Mouse (Mus musculus) liver, postnatal 0 days (tissue): ENCODE data around the gene Tubb1. TPM values are rescaled to one million over a fixed set of nuclear protein-coding genes. Genes with fewer than 3 reads are reported as not detected.

ENCODE experiments used
- ATAC-seq: fragments of 200-750 bp; cut with Nextera tagmentation; 2 replicates; pipeline ENCODE4 v1.8.0; 2017; ENCODE audit warnings: mild to moderate bottlenecking, moderate library complexity
- DNase-seq: peaks from one replicate; pipeline ENCODE4 v3.0.0-alpha.2; 2016
- H3K27ac ChIP-seq: fragments of 300-500 bp; sonication (generic); 2 replicates; pipeline ENCODE4 v1.5.1; 2014; ENCODE audit warnings: antibody characterized with exemption, moderate library complexity, mild to moderate bottlenecking, low read depth
- H3K27me3 ChIP-seq: fragments of 300-500 bp; sonication (generic); 2 replicates; pipeline ENCODE4 v1.6.1; 2014; ENCODE audit warnings: low read length, control low read depth, mixed read lengths; ENCODE audit not compliant: insufficient read depth
- H3K36me3 ChIP-seq: fragments of 300-500 bp; sonication (generic); replicated peaks from 2 replicates; pipeline ENCODE4 v1.6.1; 2014; ENCODE audit warnings: mild to moderate bottlenecking, control low read depth, low read length, moderate library complexity, mixed read lengths; ENCODE audit not compliant: insufficient read depth
- H3K4me1 ChIP-seq: fragments of 300-500 bp; sonication (generic); 2 replicates; pipeline ENCODE4 v1.6.1; 2014; ENCODE audit warnings: antibody characterized with exemption, mild to moderate bottlenecking, control low read depth; ENCODE audit not compliant: insufficient read depth
- H3K4me2 ChIP-seq: fragments of 300-500 bp; sonication (generic); 2 replicates; pipeline ENCODE4 v1.6.1; 2014; ENCODE audit warnings: low read depth, mild to moderate bottlenecking, low read length, moderate library complexity, mixed read lengths
- H3K4me3 ChIP-seq: fragments of 300-500 bp; sonication (generic); 2 replicates; pipeline ENCODE4 v1.5.1; 2014; ENCODE audit warnings: low read depth, low read length
- H3K9ac ChIP-seq: fragments of 300-500 bp; sonication (generic); replicated peaks from 2 replicates; pipeline ENCODE4 v1.6.1; 2014; ENCODE audit warnings: mild to moderate bottlenecking, moderate library complexity
- H3K9me3 ChIP-seq: fragments of 300-500 bp; sonication (generic); 2 replicates; pipeline ENCODE4 v1.6.1; 2016; ENCODE audit warnings: mild to moderate bottlenecking, control low read depth, low read length, mixed read lengths
- CTCF ChIP-seq: sonication (generic); IDR thresholded peaks from 2 replicates; pipeline ENCODE4 v1.5.1; 2016; ENCODE audit warnings: antibody characterized with exemption, low read depth
- EP300 ChIP-seq: IDR thresholded peaks from 2 replicates; pipeline ENCODE4 v1.6.1; 2016; ENCODE audit warnings: antibody characterized with exemption, low read depth, mild to moderate bottlenecking
- WGBS: fragments of 180-500 bp; shearing (Covaris S2); extraction: QIAGEN DNeasy Blood & Tissue Kit; methylation state at CpG from one replicate; pipeline ENCODE4 v1.1.7; 2014; ENCODE audit not compliant: insufficient replicate concordance; 5-methylcytosine and 5-hydroxymethylcytosine counted together
- polyA plus RNA-seq: library from polyadenylated mRNA; unstranded; fragments of >200 nt; fragmentation: Nextera tagmentation; extraction: Ambion mirVana; gene quantifications from 2 replicates; pipeline ENCODE4 v1.2.1, GENCODE M21; 2015

Tubb1 gene
- polyA plus RNA-seq, 1 experiment from 2014 or later: 26.4 TPM

GRCm38 (mm10) chr2:174478746-174479145 is 28.3 kb downstream of the Tubb1 start:
- no peak overlapping the region for H3K27ac ChIP-seq
- no peaks in the 10 kb centered on the region for H3K9me3 ChIP-seq
- H3K4me1 ChIP-seq: peaks cover 4% of the 10 kb centered on the region
- H3K36me3 ChIP-seq: no peaks in the 10 kb centered on the region
- TF ChIP-seq EP300 (no peak), CTCF (no peak)
- no peak overlapping the region for H3K4me3 ChIP-seq
- H3K27me3 ChIP-seq: no peaks in the 10 kb centered on the region
- no peak overlapping the region for H3K9ac ChIP-seq
- no peak for ATAC-seq
- no peak overlapping the region for H3K4me2 ChIP-seq
- WGBS: 69% methylated on average over 5 of the region's 5 CpGs
- no peak for DNase-seq

GRCm38 (mm10) chr2:174487005-174487404 is 36.5 kb downstream of the Tubb1 start:
- no peak for TF ChIP-seq CTCF
- peak; percentile 84 for ATAC-seq

DNA sequence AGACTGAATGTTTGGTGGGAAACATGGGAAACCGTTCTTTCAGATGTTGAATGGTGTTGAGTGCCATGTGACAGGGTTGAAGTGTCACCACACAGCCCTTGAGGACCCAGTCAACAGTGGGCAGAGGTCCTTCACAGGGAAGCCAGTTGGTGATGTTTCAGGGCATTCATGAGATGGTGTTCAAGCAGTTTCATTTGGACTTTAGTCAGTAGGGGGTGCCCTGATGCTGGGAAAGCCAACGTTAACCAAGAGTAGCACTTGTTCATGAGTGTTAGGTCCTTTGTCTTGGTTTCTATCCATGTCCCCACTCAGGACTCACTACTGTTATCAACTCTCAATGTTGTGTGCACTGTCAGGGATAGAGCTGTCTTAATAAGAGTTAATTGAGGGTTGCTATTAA is 42.4 kb downstream of the Tubb1 start:
- no peak for DNase-seq

More at GRCm38 (mm10) chr2:174487005-174487404, 36.5 kb downstream of the Tubb1 start:
- Histone ChIP-seq H3K27ac (no peak overlapping the region), H3K9ac (no peak overlapping the region), H3K4me1 (no peaks in the 10 kb centered on the region), H3K4me3 (no peak overlapping the region), H3K4me2 (no peak overlapping the region), H3K27me3 (no peaks in the 10 kb centered on the region), H3K9me3 (no peaks in the 10 kb centered on the region), H3K36me3 (no peaks in the 10 kb centered on the region)
- no peak for DNase-seq
- 68% methylated on average over 5 of the region's 5 CpGs for WGBS

GRCm38 (mm10) chr2:174500814-174501503 is 50.5 kb downstream of the Tubb1 start:
- DNase-seq: no peak
- no peak for TF ChIP-seq CTCF
- TF ChIP-seq EP300: no peak
- Histone ChIP-seq H3K9me3 (no peaks in the 10 kb centered on the region), H3K4me2 (no peak overlapping the region), H3K27ac (no peak overlapping the region), H3K9ac (no peak overlapping the region), H3K4me3 (no peak overlapping the region), H3K36me3 (no peaks in the 10 kb centered on the region), H3K27me3 (no peaks in the 10 kb centered on the region), H3K4me1 (no peaks in the 10 kb centered on the region)
- WGBS: 84% methylated on average over 14 of the region's 14 CpGs
- ATAC-seq: no peak

More for the DNA sequence above, 42.4 kb downstream of the Tubb1 start:
- Histone ChIP-seq H3K36me3 (no peaks in the 10 kb centered on the region), H3K4me1 (no peaks in the 10 kb centered on the region), H3K9ac (no peak overlapping the region), H3K4me3 (no peak overlapping the region), H3K27ac (no peak overlapping the region), H3K4me2 (no peak overlapping the region), H3K27me3 (no peaks in the 10 kb centered on the region), H3K9me3 (0 out of 2 replicates have a peak, but pooled peaks cover 2% of the 10 kb centered on the region)
- no peak for TF ChIP-seq EP300
- TF ChIP-seq CTCF: peak; percentile 66
- WGBS: 55% methylated on average over 2 of the region's 2 CpGs
- no peak for ATAC-seq

- no peaks in the 10 kb centered on the region for H3K4me1 ChIP-seq
- H3K9ac ChIP-seq: no peak overlapping the region
- WGBS: 88% methylated on average over 8 of the region's 8 CpGs
- DNase-seq (no peak), ATAC-seq (no peak)
- H3K4me2 ChIP-seq: no peak overlapping the region
- H3K27me3 ChIP-seq: no peaks in the 10 kb centered on the region
- H3K9me3 ChIP-seq: no peaks in the 10 kb centered on the region
- no peak overlapping the region for H3K4me3 ChIP-seq
- H3K36me3 ChIP-seq: no peaks in the 10 kb centered on the region
- TF ChIP-seq CTCF (no peak), EP300 (no peak)
- no peak overlapping the region for H3K27ac ChIP-seq
Measured at GRCm38 (mm10) chr2:174501517-174501916, 51.0 kb downstream of the Tubb1 start.

- ATAC-seq: no peak
- Histone ChIP-seq H3K27ac (no peak overlapping the region), H3K36me3 (no peaks in the 10 kb centered on the region), H3K4me3 (no peak overlapping the region), H3K4me1 (no peaks in the 10 kb centered on the region), H3K9ac (no peak overlapping the region), H3K9me3 (no peaks in the 10 kb centered on the region), H3K27me3 (no peaks in the 10 kb centered on the region), H3K4me2 (no peak overlapping the region)
- TF ChIP-seq CTCF: no peak
- TF ChIP-seq EP300: no peak
- WGBS: 51% methylated on average over 5 of the region's 5 CpGs
- no peak for DNase-seq
Measured at GRCm38 (mm10) chr2:174502321-174502720, 51.8 kb downstream of the Tubb1 start.
